Mouse (Mus musculus): Measurements from ENCODE around the gene Itgbl1.
"Not testable (repeated sequence)": the region's sequence is repeated elsewhere in the genome, so short reads cannot be mapped to it uniquely, and the experiment has no call there.

Gene Itgbl1

DNA sequence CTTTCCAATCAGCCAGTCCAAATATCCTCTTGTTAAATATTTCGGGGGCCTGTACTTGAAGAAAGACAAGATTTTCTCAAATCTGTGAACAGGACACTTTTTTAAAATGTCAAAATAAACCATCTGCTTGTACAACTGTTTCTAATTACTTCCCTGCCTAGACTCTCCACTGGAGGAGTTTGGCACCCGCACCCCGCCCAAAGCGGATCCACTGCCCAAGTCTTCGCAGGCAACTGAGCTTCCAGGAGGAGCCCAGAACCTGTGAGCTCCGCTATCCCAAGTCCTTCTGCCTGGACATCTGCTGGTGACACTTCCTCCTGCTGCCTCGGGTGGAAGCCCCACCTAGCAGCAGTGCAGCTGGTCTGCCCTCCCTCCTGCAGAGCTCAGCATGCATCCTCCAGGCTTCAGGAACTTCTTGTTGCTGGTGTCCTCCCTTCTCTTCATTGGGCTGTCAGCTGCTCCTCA lies at the start of gene Itgbl1:
Gene Itgbl1 (plus strand): TSS at position 51 of the 465 bp plus-strand sequence.
- no peak for DNase-seq (ENCODE audit: extremely low read depth, insufficient read length, low spot score)

DNA sequence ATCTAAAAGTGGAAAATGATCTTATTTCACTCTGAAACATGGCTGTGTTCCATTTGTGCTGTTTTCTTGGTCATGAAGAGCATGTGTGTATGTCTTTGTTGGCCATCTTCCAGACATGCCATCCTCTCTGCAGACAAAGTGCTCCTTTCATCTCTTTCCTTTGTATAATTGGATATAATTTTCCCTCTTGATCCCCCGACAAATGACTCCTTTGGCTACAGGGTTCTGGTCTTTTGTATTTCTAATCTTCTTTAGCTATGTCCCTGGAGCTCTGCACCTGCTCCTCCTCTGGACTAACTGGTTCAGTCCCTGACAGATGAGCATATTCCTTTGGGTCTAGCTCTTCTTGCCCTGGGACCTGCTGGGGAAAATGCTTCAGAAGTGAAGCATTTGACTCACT lies 36.8 kb upstream of the Itgbl1 start:
- DNase-seq (ENCODE audit: extremely low read depth, insufficient read length, low spot score), result no peak

DNA sequence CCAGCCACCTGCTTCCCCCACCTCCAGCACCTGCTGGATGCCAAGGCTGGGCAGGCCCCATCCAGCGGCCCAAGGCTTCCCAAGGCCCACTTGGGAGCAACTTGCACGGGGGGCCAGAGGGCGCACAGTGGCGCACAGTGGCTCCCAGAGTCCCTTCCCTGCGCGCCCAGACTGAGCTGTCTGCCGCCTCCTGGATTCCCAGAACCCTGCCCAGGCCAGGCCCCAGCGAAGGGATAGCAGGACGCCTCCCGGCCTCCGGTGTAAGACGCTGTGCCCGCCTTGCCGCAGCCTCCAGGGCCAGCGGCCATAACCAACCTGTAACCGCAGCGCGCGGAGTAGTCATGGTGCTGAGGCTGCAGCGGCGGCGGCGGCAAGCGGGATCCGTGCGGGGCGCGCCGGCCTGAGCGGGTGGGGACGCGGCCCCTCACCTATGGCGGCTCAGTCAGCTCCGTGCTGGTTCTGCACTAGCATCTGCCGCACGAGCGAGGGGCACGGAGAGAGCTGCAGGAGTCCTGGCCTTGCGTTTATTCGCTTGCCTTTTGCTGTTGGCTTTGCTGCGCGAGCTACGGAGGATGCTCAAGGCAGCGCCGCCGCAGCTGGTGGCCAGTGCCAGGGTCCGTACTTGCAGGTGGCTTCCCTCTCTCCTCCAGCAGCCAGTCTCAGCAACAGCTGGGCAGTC lies 33.1 kb upstream of the Itgbl1 start, which contains the start of gene Nalcn:
Gene Nalcn (minus strand): TSS at position 644 of the 679 bp plus-strand sequence.
- DNase-seq (ENCODE audit: extremely low read depth, insufficient read length, low spot score), result no peak

DNA sequence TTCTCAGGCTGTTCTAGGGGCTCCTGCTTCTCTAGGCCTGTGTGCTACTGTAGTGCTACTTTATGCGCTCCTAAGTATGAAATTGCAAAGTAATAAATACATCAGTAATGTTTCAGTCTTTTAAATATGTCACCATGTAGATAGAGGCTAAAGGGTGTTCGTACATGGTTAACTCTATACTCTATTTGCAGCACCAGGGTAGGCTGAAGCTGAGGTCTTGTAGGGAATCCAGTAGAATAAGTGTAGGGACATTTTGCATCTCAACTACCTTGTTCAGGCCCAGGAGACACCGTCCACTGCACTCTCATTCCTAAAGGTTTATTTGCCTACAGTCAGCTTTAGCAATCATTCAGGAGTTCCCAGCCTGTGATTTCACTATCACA lies 32.6 kb upstream of the Itgbl1 start:
- DNase-seq (ENCODE audit: extremely low read depth, insufficient read length, low spot score), result no peak

DNA sequence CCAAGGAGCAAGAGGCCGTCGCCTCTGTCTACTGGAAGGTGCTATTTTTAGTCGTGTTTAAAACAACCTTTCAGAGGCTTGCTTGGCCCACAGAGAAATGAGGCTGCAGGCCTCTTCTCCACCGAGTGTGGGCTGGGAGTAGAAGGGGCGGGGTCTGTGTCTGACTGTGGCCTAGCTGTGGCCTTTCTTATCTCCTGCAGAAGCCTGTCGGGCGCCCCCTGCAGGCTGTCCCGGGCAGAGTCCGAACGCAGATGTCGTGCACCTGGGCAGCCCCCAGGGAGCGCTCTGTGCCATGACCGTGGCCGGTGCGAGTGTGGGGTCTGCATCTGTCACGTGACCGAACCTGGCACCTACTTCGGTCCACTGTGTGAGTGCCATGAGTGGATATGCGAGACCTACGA lies 1.3 kb downstream of the Itgbl1 start:
- DNase-seq (ENCODE audit: extremely low read depth, insufficient read length, low spot score), result no peak

DNA sequence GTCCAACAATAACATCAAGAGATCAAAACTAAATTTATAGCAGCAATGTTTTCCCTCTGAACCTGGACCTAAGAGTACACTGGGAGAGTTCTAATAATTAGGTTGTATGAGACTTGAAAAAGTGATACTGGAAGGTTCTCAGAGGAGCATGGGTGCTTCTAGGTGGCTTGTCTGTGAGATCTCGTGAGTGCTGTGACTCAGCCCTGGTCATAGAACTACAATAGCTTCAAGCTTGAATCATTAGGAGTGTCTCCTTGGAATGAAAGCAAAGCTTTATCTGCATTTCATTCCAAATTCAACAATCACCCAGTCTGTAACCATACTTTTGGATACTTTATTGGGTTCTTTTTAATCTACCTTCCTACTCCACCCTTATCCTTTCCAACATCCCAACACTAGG lies 2.6 kb downstream of the Itgbl1 start:
- DNase-seq (ENCODE audit: extremely low read depth, insufficient read length, low spot score), result no peak

DNA sequence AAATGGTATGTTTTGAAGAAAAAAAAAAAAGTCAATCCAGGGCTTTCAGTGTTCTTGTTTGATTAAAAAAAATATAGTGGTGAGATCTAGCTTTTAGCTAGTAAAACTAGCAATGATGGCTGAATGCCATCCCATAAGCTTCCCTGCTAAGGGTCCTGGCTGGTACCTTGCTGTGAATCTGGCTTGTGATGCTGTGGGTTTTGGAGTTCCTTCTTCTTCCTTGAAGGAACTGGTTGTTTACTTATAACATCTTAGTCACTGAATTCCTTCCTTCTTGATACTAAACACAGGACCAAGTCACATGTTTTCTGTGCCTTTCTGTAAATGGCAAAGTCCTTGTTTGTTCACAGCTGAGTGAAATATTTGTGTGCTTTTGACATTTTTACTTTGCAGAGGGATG lies 3.4 kb downstream of the Itgbl1 start:
- no peak for DNase-seq (ENCODE audit: extremely low read depth, insufficient read length, low spot score)

DNA sequence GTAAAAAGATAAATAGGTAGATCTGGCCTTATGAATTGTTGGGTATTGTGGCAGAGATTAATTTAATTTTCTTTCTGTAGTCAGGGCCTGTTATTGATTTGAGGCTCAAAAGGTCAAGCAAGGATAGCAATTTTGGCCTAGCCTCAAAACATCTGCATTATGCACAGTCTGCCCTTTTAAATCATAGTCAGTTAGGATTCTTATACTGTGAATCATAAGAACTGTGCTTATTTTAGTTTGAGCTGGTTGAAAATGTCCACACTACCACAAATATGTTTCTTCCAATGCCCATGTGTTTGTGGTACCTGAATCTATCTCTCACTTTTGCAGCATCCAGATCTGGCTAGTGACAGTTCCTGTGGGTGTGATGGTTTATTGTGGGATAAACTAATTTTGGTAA lies 4.7 kb downstream of the Itgbl1 start:
- DNase-seq (ENCODE audit: extremely low read depth, insufficient read length, low spot score), result no peak

DNA sequence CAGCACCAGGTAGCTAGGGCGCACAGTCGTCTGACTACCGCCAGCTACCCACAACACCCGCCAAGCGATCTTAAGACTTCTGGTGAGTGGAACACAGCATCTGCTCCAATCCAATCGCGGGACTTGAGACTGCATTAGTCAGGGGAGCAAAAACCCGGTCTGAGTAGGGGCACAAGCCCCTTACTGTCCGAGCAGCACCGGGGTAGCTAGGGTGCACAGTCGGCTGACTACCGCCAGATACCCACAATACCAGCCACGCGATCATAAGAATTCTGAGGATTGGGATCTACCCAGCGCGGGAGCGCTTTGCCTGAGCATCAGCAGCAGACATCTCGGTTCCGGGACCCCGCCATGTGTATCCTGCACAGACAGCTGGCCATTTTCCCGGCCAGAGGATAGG lies 11.3 kb downstream of the Itgbl1 start:
- not testable (repeated sequence) for DNase-seq (ENCODE audit: extremely low read depth, insufficient read length, low spot score)

DNA sequence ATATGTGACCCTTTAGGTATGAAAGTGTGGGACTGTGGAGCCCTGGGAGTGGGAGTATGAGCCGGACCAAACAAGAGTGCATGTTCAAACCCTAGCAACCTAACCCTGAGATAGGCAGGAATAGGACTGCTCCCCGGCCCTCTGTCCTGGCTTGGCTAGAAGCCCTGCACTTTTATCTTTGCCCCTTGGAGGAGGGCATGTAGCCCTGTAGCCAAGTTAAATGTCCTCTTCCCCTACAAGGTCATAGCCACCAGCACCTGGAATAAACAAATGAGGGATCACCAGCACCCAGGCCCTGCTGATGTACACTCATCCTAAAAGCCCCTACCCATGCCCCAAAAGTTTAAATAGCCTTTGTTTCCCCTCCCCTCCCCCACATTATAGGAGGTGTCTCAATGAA lies 18.3 kb downstream of the Itgbl1 start:
- DNase-seq (ENCODE audit: extremely low read depth, insufficient read length, low spot score), result no peak

DNA sequence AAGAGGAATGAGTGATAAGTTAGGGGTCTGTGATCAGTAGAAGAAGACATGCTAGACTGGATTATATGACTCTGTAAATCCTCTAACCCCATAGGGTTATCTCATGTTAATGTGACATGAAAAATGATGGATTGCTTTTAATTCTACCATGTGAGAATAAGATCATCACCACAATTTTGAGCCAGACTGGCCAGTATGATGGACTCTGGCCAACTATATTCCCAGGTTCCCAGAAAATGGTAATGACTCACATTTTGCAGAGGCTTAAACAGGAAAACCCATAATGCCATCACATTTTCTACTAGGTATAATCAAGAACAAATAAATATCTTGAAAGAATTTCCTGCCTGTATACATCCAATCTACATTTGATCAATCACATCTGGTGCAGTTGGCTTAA lies 55.0 kb downstream of the Itgbl1 start:
- DNase-seq (ENCODE audit: extremely low read depth, insufficient read length, low spot score), result no peak

DNA sequence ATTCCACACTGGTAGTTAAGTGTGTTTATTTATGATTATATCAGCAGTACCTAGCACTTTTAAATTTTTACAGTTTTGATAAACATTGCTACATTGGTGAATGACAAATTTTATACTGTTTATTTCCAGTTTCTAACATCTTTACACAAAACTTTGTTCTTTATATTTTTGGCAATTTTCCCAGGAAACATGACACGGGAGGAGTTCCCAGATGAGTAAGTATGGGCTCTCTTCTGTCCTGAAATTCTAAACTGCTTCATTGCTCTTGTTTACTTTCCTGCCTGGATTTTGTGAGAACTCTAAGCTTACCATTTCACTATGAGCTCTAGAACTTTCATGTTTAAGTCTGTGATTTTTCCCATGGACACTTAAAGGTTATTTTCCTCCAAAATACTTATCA lies 82.3 kb downstream of the Itgbl1 start:
- no peak for DNase-seq (ENCODE audit: extremely low read depth, insufficient read length, low spot score)

DNA sequence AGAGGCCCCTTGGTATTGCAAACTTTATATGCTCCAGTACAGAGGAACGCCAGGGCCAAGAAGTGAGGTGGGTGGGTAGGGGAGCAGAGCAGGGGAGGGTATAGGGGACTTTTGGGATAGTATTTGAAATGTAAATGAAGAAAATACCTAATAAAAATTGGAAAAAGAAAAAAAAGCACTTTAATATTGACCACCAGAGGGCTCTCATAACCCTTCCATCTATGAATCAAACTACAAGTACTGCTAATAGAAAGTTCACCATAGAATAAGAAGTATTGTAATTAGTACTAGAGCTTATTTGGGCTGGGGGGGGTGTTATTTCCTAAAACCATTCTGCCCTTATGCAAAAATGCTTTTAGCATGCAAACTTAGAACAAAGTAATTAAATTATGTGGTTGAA lies 91.2 kb downstream of the Itgbl1 start:
- DNase-seq (ENCODE audit: extremely low read depth, insufficient read length, low spot score), result no peak

DNA sequence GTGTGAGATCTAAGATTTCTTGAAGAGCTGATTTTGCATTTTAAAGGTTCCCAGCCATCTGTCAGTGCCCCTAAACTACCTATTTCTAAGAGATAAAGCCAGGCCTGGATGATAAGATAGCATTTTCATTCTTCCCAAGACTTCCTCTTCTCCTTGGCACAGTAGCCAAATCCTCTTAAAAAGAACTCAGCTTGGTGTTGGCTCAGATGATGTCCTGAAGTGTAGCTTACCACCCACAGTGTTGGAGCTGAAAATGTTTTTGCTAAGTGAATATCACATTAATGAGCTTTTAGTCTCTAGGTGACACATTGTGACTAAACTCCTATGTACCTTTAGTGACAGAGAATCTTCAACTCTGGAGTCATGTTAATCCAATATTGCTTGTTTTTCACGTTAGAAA lies 99.8 kb downstream of the Itgbl1 start:
- no peak for DNase-seq (ENCODE audit: extremely low read depth, insufficient read length, low spot score)

DNA sequence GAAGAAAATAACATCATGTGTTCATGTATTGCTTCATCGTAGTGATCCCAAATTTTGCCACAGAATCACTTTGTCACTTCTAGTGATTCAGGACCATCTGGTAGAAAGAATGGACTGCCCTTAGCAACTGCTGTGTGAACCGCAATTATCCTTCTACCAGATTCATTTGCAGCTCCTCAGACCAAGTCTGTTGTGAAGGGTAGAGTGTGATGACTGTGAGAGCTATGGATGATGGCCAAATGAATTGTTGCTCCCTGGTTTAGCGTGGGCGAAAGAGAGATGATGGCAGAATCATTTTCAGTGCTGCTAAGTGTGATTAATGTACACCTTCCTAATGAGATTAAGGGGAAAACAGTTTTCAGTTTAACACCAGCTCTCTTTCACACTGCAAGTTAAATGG lies 100.3 kb downstream of the Itgbl1 start:
- no peak for DNase-seq (ENCODE audit: extremely low read depth, insufficient read length, low spot score)

DNA sequence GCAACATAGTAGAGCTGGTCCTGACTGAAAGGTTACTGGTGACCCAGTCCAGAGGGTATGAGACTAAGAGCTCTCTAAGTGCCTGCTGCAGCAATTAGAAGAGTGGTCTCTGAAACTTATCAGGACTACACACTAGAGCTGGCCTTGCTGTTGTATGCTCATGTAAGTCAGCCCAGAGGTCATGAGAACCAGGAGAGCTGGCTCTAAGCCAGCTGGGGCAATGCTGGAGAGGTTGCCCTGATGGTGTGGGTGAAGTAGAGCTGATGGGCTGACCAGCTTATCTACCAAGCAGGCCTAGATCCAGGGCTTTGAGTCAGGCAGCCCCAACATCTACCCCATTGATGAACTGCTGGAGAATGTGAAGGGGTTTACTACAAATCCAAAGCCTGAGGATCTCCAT lies 142.0 kb downstream of the Itgbl1 start:
- no peak for DNase-seq (ENCODE audit: extremely low read depth, insufficient read length, low spot score)

DNA sequence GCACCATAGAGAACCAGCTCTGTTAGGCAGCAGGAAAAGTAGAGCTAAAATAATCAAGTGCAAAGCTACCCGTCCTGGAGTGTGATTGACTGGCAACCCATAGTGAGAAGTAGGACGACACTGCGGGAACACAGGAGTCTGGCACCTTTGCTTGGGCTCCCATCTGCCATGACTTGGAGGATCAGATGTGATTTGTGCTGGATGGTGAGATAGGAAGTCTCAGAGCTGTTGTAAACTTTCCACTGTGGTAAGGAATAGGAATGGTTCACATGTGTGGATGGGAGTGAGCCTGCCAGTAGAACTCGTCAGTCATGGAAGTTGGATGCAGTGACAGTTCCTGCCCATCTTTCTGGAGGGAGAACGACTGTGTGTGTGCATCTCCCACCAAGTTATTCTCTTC lies 177.9 kb downstream of the Itgbl1 start:
- no peak for DNase-seq (ENCODE audit: extremely low read depth, insufficient read length, low spot score)

DNA sequence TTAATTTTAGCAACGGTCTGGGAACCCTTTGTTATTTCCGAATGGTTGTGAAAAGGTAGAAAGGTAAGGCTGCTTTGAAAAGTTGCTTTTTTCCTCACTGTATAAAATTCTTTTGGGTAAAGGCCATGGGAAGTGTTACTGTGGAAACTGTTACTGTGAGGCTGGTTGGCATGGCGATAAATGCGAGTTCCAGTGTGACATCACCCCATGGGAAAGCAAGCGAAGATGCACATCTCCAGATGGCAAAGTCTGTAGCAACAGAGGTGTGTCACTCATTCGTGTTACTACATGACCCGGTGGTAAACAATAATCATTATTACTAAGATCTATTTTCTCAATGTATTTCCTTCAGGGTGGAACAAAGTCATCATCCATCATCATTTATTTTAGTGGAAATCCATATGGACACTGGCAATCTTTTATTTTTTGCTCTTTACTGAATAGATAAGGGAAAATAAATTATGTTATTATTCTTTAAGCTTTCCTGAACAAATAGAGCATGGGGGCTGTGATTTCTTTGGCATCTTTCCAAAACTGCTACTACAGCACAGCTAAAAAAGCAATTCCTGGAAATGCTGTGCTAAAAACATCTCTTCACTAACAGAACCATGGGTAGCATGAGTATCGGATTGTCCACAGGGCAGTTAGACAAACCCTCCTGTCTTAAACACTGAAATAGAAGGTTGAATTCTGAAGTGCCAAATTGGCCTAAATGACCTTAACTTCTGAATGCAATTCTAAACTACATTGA lies 184.1 kb downstream of the Itgbl1 start:
- no peak for DNase-seq (ENCODE audit: extremely low read depth, insufficient read length, low spot score)

DNA sequence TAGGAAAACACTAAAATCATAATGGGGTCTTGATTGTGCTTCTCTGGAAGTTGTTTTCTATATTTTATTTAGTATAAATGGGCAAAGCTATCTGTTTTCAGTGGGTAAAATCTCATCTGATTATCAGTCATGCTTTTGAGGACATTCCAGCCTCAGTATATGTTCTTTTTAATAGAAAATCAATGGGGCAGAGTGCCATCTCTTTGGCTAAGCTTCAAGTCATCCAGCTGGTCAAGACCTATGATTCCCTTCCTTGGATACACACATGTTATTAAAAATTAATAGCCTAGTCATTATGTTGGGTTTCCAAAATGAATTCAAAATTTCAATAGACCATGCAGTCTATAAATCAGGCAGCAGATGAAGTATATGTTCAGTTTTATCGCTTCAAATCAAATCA lies 204.8 kb downstream of the Itgbl1 start:
- no peak for DNase-seq (ENCODE audit: extremely low read depth, insufficient read length, low spot score)

DNA sequence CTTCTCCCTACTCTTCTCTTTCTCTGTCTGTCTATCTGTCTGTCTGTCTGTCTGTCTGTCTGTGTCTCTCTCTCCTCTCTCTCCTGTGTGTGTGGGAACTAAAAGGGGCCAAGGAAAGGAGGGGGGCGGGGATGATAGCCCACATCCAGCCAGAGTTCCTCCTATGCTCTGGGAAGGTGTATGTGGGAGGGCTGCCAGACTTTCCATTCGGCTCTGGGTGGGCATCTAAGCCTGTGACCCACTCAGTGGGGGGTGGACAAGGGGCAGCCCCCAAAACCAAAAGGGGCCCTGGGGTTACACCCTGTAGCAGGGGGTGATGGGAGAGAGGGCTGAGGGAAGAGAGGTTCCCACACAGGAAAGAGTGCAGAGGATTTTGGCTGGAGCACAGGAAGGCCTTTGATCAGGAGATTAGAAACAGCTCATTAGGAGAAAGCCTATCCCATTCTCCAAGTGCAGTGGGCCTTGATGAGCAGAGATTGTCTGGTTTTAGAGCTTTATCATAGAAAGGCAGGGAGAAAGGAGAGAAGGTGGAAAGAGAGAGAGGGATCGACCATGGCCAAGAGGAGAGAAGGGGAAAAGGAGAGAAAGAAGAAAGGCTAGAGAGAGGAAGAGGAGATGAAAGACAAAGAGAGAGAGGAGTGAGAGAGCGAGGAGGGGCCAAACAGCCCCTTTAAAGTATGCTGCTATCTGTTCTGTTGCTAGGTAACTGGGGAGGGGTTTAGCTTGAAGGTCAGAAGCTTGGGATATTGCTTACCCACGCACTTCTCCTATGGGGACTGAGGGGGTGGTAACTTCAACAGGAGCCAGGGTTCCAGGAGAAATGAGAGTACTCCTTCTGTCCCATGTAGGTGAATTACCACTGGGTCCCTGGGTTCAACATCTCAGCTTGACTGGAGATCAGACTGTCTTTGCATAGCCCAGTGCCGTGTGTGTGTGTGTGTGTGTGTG lies 206.3 kb downstream of the Itgbl1 start:
- DNase-seq (ENCODE audit: extremely low read depth, insufficient read length, low spot score), result no peak

DNA sequence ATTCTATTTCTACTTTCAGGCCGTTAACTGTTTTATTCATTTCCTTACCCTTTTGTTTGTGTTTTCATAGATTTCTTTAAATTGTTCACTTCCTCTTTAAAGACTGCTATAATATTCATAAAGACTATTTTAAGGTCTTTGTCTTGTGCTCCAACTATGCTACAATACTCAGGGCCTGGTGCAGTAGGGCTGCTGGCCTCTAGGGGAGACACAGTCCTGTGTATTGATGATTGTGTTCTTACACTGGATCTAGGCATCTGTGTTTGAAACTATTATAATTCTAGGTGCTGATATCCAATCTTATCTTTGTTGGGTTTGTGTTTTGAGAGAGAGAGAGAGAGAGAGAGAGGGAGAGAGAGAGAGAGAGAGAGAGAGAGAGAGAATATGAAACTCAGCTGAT lies 268.1 kb downstream of the Itgbl1 start:
- no peak for DNase-seq (ENCODE audit: extremely low read depth, insufficient read length, low spot score)

Measured in 3134 (cell line).